Mouse (Mus musculus): Measurements from ENCODE around the gene Slc22a1. TPM values are rescaled to one million over a fixed set of nuclear protein-coding genes. Genes with fewer than 3 reads are reported as not detected.

Slc22a1 gene
- total RNA-seq, 2 experiments from 2014 or later = 12.1 to 17.8 TPM

DNA sequence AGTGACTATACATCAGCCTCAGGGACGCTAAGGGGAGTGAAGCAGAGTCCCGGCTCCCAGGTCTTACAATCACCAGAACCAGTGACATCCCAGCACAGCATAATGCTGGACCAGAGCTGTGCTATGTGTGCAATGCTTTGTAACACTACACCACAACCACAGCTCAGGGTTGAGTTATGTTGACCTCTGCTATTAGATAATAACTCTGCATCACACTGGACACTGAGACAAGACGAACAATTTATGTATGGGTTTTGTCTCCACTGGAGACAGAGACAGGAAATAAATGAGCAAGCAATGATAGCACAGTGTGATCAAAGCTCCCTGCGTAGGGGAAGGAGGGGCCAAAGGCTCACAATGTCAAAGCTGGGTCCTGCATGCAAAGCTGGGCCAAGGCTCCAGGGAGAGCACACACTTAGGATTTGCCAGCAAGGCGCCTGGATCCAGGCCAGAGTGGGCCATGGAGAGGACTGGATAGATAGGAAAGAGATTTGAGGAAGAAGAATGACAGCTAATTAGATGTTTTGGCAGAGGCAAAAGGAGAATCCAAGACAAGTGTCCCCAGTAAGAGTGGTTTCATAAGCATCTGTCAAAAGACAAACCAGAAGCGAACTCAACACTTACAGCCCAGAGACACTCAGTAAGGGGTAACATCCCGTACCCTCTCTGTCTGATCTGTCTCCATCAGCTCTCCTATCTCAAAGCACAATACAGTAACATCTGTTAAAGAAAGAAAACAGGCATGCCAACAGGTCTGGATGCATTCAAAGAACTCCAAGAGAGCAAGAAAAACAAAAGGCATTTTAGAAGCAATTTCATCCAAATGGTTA, 43.6 kb downstream of the Slc22a1 start:
- peak in 1 of 2 experiments; percentile 18 for DNase-seq

- no peak for DNase-seq
Observed at GRCm38 (mm10) chr17:12630976-12631730, 44.5 kb downstream of the Slc22a1 start.

GRCm38 (mm10) chr17:12627983-12628382, 47.6 kb downstream of the Slc22a1 start:
- no peak for DNase-seq

DNA sequence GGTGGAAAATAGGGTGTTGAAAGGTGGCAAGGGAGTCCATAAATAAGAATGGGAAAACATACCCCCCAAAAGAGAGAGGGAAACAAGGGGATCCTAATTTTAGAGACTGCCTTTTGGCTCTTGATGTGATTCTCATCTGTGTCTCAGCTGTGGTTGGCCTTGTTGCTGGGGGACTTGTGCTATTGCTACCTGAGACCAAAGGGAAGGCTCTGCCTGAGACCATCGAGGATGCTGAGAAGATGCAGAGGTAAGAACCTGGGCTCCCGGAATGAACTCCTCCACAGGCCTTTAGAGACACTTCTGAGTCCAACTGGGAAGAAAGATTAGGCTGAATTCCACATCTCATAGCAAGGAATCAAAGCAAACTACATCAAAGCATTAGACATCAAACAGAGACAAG, 56.0 kb downstream of the Slc22a1 start:
- no peak for DNase-seq

DNA sequence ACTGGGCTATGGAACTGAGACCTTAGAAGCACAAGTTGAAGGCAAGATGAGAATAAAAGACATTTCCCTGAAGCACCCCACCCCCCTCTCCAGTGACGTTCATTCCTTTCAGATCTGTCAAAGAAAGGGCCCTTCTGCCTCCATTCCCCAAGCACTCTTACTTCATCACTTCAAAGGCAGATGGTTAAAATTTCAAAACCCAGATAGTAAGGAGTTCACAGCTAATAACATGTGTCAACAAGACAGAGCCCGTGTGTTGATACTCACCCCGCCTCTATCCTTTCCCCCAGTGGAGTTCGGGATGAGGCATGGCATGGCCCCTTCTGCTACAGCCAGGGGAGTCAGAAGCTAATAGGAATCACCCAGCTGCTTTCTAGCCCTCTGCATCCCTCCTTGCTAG, 60.2 kb downstream of the Slc22a1 start:
- no peak for DNase-seq

- no peak for DNase-seq
Observed at GRCm38 (mm10) chr17:12614511-12615385, 60.9 kb downstream of the Slc22a1 start.

GRCm38 (mm10) chr17:12607202-12607601, 68.4 kb downstream of the Slc22a1 start:
- DNase-seq = peak in 1 of 2 experiments; percentile 42

DNA sequence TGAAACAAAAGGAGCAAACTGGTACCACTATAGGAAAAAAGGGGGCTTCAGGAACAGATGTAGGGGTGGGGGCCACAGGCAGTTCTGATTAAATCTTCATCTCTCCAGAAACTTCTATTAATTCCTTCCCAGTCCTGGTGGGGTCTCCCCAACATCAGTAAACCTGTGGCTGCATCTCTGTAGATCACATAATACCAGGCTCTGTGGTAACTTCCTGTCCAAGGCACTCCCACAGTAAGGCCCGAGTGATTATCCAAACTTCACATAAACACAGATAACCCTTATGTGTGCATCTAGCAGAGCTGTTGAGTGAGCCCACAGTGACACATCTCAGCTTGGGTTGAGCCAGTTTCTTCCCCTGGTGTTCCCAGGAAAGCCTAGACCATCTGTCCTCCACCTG, 69.0 kb downstream of the Slc22a1 start:
- no peak for DNase-seq

Other genes with a start within 250 kb of the Slc22a1 start
- gene Slc22a3, start 168.1 kb downstream of the Slc22a1 start, total RNA-seq (2021) = 10 to 100 TPM; 12.0 to 13.9 TPM
- gene Slc22a2, start 91.7 kb downstream of the Slc22a1 start, total RNA-seq (2021) = not detected
- 100 to 1,000 TPM; 111 to 115 TPM for gene Igf2r, start 93.8 kb upstream of the Slc22a1 start, total RNA-seq (2021)
- gene Mas1, start 192.3 kb upstream of the Slc22a1 start, total RNA-seq (2021) = under 1 TPM; 0.46 to 0.60 TPM
- gene Mrgprh, start 200.2 kb upstream of the Slc22a1 start, total RNA-seq (2021) = 1 to 10 TPM; 6.0 to 7.0 TPM
- gene Pnldc1, start 234.4 kb upstream of the Slc22a1 start, total RNA-seq (2021) = under 1 TPM; 0.18 to 0.74 TPM
- 100 to 1,000 TPM; 191 to 206 TPM for gene Tcp1, start 239.9 kb upstream of the Slc22a1 start, total RNA-seq (2021)
- gene Mrpl18, start 240.5 kb upstream of the Slc22a1 start, total RNA-seq (2021) = 100 to 1,000 TPM; 163 to 179 TPM

Data from heart, adult 18-20 months (tissue).